Mouse (Mus musculus): ENCODE results near the gene 4931414P19Rik.

Gene 4931414P19Rik

DNA sequence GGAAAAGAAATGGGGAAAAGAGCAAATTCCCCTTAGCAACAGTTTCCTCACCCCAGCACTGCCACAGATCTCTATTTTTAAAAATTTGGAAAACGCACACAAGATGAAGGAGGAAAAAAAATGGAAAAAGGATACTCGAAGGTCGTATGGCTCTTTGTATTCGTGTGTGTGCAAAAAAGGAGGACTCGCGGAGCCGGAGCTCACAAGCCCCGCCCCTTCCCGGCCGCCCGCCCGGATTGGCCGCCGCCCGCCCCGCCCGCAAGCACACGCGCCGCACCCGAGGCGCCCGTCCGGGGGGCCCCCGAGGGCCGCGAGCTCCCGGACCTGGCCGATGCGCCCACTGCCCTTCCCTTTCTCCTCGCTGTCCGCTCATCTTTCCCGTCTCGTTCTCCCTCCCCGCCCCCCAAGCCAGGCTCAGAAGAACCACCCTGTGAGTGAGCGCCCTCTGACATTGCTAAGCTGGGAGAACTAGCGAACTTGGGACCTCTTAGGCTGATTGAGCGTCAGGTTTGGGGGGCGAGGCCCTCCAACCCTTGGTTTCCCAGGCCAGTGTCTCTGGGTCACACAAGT lies at the start of gene 4931414P19Rik:
Gene 4931414P19Rik (minus strand): TSS at position 242 of the 570 bp plus-strand sequence.
- DNase-seq (ENCODE audit: low read depth, low spot score) = peak; percentile 85

DNA sequence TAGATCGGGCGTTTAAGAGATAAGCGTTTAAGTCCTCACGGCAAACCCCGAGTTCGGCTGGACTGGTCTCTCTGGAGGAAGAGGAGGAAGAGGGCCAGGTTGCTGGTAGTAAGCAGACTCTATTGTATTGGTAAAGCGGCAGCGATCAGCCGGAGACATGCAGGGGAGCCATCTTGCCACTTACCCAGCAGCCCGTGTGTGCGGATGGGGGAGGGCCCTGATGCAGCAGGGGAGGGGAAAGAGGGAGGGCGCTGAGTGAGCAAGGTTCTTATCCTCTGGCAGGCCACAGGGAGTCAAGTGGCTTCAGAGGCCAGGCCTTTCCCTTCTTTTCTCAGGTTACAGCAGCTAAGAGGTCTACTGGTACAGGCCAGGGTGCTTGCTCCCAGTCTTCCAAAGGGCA lies 47.7 kb upstream of the 4931414P19Rik start:
- DNase-seq (ENCODE audit: low read depth, low spot score) = peak; percentile 91

DNA sequence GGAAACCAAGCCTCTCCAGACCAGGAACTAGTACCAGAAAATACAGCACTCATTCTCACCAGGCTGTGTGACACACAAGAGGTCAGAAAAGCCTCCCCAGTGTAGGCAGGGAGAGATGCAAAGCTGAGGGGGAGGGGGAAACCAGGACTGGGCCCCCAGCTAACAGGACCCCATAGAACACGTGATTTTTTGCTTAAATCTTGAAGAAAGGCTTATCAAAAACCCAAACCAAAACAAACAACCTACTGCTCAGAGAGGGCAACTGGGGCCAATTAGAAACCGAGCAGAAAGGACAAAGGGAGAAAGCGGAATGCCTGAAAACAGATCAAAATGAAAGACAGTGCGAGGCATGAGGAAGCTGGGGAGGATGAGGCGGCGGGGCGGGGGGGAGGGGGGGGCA lies 47.0 kb upstream of the 4931414P19Rik start:
- DNase-seq (ENCODE audit: low read depth, low spot score) = no peak

DNA sequence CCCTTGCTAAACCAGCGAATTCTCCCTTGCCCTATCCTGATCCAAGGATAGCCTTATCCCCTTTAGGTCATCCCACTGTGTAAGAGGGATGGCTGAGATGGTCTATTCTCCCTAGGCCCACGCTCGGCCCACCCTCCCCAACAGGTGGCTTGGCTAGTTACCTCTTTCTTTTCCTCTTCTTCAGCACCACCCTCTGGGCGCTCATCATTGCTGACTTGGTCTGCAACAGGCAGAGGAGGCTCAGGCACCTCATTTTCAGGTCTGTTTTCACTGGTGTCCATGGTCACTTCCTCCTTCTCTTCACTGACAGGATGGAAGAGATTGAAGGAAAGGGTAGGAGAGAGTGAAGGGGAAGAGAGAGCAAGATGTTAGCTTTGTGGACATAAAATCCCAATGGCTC lies 45.8 kb upstream of the 4931414P19Rik start:
- DNase-seq (ENCODE audit: low read depth, low spot score) = no peak

DNA sequence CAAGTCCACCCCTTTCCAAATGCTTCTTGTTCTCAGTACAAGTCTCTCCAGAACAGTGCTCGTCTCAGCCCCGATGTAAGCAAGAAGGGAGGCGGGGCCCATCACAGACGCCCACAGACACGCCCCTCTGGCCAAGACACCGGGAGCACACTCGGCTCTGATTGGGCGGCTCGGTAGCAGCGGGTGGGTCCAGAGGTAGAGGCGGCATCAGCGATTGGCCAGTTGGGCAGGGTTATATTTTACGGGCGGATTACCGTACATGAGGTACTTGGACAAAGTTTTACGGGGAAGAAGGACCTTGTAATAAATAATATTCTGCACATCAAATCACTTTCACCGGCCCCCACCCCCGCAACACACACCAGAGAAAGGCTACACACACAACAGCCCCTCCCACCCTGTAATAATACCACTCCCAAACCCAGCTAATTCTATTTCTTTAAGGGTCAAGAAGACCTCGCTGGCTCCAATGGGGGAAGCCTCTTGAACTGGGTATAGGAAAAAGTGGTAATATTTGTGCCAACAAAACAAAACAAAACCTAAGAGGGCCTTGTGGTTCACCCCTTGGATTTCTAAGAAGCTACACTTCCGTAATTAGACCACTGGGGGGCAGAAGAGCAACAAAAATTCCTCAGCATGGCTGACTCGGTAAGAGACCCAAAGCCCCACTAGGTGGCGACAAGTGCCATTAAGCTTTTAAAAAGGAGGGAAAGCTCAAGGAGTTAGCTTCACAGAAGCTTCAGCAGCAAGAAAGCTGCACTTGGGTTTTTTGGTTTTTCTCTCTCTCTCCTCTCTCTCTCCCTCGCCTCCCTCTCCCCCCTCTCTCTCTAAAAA lies 45.0 kb upstream of the 4931414P19Rik start:
- DNase-seq (ENCODE audit: low read depth, low spot score) = peak; percentile 94

DNA sequence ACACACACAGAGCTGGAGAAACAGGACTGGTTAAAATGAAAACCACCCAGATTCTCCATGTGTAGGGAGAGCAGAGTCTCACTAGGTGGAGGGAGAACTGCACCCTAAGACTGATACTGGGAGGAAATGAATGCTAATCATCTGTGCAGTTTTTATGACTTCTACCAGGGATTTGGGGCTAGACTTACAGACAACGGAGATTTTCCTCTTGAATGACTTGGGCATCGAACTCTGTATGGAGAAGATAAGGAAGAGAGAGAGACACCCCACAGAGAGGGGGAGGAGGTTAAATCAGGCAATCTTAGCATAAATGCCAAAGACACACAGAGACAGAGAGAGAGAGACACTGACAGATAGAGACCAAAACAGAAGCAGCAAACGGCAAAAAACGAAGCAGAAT lies 42.1 kb upstream of the 4931414P19Rik start:
- no peak for DNase-seq (ENCODE audit: low read depth, low spot score)

DNA sequence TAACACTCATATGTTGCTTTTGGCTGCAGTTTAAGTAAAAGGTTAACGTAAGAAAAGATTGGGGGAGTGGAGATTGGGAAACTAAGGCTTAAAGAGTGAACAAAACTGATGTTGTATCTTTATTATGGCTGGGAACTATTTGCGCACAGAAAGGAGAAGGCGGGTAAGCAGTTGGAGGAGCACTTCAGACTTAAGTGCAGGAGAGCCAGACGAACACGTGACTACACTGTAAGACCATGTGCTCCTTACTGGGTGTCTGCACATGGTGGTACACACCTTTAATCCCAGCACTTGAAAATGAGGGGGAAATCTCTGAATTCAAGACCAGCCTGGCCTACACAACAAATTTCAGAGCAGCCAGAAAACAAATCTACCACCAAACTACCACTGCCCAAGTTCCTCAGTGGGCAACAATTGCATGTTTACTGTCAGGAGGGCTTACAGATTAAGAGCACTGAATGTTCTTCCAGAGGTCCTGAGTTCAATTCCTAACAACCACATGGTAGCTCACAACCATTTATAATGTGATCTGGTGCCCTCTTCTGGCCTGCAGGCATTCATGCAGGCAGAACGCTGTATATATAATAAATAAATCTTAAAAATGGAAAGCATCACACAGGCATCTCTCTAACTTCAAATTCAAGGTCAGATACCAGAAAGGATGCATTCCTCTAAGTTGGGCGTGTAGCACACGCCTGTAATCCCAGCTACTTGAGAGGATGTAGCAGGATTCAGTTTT lies 41.3 kb upstream of the 4931414P19Rik start:
- DNase-seq (ENCODE audit: low read depth, low spot score) = no peak

DNA sequence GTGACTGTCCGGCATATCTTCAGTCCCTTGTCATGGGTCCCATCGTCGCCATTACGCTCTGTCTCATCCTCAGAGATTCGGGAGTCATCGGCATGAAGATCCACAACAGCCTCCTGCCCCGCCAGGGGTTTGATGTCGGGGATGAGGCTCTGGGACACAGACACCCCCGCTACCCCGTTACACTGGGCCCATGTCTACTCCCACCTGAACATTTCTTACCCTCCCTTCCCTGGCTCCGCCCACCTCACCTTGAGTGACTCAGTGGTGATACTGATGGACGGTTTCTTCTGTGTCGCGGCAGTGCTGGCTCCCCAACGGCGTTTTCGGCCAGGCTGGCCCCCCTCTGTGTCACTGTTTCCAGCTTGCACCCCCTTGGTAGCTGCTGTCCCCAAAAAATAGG lies 40.7 kb upstream of the 4931414P19Rik start:
- DNase-seq (ENCODE audit: low read depth, low spot score) = no peak

DNA sequence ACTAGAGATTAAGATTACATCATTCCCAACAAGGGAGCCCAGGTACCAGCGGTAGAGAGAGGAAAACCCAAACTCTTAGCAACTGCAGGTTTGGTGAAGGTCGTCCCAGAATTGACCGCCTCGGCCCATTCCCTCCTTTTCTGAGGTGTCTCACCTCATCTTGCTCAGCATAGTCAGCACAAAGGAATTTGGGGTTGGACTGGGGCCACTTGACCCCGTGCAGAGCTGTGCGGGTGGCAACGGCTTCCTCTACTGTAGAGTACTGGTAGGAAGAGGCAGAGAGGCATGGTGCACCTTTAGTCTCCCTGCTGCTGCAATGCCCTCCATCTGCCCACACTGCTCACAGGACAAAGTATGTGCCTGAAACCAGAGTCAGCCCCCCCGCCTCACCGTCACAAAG lies 38.5 kb upstream of the 4931414P19Rik start:
- DNase-seq (ENCODE audit: low read depth, low spot score) = no peak

DNA sequence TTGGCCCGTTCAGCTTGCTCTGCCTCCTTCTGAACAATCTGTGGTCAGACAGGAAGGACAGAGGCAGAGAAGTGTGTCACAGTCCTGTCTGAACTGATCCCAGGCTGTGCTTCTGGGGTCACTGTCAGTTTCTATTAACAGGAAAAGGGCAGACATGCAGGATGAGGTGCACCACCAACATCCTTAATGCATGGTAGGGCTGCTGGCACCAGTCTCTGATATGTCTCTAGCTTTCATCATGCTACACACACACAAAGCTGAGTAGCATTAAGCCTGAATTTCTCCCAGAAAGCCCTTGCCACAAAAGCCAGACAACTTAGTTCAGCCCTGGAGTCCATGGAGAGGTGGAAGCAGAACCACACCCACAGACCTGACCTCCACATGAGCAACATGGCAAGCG lies 37.2 kb upstream of the 4931414P19Rik start:
- no peak for DNase-seq (ENCODE audit: low read depth, low spot score)

DNA sequence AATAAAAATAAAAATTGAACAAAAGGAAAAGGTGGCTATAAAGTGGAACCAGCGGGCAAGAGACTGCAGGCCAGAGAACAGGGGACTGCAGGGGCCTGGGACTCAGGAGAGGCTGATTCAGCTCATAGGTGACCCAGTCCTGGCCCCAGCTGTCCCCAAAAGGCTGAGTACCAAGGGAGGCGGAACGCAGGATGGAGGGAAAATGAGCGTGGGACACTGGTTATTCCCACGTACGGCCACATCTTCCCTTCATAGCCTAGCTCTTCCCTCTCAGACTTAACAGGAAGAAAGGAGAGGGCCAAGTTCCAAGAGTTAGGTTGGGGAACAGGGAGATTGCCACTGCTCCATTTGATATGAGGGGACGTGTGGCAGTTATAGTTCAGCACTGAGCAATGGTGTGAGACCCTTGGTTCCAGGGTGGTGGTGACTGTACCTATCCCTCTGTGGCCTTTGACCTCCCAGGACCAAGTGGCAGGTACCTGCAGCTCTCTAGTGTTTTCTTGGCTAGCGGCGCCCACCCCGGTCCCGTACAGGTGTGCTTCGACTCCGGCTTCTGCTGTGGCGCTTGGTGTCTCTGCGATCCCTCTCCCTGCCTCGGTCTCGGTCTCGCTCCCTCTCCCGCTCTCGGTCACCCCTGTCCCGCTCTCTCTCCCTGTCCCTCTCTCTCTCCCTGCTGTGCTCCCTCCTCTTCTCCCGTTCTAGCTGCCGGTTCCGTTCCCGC lies 36.6 kb upstream of the 4931414P19Rik start:
- no peak for DNase-seq (ENCODE audit: low read depth, low spot score)

DNA sequence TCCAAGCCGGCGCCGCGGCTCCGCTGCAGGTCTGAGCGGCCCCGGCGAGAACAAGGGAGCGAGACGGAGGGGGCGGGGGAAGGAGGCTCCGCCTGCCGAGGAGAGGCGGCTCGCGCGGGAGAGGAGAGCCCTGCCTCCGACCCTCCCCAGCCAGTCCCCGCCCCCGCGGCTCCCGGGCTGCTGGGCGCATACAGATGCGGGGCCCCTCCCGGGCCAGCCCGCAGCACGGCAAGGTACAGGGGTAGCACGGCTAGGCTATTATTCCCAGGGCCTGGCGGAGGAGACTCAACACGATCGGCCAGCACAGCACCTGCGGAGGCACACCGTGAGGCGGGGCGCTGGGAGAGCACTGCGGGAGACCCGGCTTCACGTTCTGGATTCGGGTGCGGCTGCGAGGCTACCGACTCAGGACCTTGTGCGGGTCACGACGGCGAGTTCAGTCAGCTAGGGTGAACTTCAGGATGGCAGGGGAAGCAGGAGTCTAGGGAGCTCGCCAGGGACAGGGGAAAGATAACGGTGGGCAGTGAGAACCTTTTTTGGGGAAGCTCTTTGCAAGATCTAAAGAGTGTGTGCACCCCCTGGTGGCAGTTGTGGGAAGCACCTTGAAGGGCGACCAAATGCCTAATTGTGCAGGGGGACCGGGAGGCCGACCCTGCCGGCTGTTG lies 35.6 kb upstream of the 4931414P19Rik start, which contains the start of gene Cdh24:
Gene Cdh24 (minus strand): TSS at position 60 of the 665 bp plus-strand sequence.
- peak; percentile 92 for DNase-seq (ENCODE audit: low read depth, low spot score)

DNA sequence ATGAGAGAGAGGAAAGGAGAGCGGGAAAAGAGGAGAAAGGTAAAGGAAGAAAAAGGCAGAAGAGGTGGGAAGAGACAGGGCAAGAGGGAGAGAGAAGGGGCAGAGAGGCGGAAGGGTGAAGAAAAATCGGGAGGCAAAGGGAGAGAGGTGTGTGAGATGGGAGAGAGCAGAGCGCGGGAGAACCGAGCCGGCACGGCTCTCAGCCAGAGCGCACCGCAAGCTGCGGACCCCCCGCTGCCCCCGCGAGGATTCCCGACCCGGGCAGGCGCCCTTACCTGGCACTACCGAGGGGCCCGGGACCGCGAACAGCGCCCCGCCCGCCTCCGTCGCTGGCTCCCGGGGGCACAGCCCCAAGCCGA lies 35.1 kb upstream of the 4931414P19Rik start, which contains the start of gene Gm17606:
Gene Gm17606 (plus strand): TSS at position 7 of the 359 bp plus-strand sequence.
- DNase-seq (ENCODE audit: low read depth, low spot score) = no peak

DNA sequence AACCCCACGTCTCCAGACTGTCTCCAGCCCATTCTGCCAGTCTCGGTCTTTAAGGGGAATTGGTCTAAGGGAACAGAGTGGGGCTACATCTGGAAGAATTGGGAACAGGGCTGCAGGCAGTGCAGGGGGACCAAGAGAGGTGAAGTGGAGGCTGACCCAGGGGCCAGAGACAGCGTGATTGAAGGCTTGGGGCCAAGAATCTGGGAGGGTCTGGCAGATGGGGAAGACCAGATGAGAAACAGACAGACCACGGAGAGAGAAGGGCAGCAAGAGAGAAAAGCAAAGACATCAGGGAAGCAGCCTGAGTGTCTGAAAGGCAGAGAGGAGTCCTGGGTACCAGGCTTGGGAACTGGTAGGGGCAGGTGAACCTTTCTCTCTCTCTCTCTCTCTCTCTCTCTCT lies 34.3 kb upstream of the 4931414P19Rik start:
- no peak for DNase-seq (ENCODE audit: low read depth, low spot score)

DNA sequence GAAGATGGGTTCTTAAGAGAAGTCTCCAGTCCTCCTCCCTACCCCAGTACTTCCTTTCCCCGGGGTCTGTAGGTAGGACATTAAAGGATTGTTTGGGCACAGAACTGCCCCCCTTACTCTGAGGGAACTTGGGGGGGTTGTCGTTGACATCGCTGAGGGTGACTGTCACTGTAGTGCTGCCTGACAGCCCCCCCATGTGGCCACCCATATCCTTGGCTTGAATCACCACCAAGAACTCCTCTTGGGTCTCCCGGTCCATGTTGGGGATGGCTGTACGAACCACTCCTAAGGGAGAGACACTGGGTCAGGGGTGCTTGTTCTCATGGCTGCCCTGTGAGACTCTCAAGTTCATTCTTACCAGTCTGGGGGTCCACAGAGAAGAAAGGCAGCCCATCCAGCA lies 32.4 kb upstream of the 4931414P19Rik start:
- no peak for DNase-seq (ENCODE audit: low read depth, low spot score)

DNA sequence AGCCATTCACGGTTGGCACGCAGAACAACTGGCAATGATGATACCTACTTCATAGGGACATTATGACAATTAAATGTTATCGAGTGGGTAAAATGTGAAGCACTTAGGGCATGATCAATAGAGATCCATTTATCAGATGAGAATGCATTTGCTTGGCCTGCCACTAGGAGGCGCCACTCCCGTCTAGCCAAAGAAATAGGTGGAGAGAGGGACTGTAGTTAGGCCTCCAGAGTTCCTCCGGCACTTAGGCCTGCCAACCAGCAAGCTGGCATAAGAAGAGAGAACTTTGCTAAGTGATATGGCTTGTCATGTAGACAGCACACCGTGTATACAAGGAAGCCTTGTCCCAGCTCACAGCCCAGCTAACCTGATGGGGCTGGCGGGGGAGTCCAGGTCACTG lies 31.2 kb upstream of the 4931414P19Rik start:
- DNase-seq (ENCODE audit: low read depth, low spot score) = peak; percentile 80

DNA sequence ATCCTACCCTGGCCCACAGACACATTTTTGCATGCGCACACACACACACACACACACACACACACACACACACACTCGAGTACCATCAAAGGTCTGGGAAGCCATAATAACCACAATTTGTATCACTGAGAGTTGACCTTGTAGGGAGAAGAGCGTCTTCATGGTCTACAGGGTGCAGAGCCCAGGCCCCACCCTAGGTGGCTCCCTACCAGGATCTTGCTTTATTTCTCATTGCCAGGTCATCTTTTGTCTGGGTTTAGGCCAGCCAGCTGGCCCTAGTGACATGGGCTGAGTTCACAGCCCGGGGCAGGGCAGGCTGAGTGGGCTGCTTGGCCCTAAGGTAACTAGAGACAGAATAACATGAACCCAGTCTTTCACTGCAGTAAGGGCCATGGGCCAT lies 28.4 kb upstream of the 4931414P19Rik start:
- DNase-seq (ENCODE audit: low read depth, low spot score) = no peak

DNA sequence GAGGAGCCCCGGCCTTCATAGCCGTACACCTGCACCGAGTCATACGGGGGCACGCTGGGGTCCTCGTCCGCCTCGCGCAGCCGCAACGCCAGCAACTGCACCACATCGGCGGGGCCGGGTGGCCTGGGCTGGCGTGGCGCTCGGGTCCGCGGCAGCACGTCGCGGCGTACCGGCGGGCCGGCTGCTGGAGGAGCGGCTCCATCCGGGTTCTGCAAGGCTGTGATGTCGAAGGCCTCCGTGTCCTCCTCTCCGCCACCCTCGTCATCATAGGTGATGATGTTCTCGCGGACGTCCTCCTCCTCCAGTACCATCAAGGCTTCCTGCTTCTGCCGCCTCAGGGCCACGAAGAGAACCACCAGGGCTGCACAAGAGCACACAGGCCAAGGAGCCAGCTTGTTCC lies 26.5 kb upstream of the 4931414P19Rik start:
- no peak for DNase-seq (ENCODE audit: low read depth, low spot score)

DNA sequence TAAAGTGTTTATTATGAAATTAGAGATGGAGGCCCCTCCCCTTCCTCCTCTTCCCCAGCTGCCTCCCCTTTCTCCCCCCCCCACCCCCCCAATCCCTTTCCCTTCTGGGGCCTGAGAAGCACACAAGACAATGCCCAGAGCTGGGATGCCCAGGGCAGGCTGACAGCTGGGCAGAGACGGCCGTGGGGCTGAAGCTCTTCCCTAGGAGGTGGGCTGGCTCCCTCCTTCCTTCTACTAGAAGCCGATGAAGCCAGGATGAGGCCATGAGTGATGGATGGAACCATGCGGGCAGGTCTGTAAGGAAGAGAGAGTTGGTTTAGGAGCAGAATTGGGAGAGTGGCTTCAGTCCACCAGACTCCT lies 25.4 kb upstream of the 4931414P19Rik start:
- no peak for DNase-seq (ENCODE audit: low read depth, low spot score)

DNA sequence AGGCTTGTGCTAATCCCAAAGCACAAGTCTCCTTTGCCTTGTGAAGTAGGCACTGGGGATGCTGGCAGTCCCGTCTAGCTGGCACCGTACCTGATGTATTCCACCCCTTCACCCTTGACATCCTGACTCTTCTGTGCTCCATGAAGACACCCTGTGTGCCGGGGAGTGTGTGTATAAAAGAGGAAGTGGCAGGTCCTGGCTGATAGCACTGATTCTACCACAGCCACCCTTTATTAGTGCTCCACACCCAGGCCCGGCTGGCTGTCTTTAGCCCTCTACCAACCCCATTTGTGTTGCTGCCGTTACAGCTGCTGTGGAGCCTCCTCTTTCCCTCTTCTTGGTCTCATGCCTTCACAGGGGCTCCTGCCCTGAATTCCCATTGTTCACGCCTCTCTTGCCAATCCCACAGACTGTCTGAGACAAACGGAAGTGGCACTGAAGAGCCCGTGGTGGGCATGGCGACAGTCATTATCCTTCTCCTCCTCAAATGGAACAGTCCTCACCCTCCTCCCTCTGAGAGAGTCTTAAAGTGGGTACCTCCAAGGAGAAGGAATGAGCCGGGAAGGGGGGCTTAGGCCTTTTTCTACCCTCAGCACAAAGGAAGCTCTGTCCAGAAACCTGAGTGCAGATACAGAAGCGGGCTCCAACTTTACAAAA lies 24.9 kb upstream of the 4931414P19Rik start:
- no peak for DNase-seq (ENCODE audit: low read depth, low spot score)

DNA sequence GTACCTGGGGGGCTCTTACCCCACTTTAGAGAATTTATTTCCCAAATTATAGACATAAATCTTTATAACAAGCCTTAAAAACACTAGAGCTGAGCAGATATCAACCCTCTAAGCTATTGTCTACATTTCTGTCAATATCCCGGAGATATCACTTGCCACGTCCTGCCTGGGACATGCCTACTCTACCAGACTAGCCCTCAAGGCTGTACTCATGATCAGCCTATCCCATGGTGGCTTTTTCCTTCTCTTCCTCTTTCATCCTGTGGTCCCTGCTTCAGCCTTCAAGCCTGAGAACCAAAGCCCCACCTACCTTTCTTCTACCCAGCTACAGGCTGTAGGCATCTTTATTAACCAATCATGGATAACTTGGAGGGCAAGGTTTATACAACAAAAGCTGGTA lies 24.0 kb upstream of the 4931414P19Rik start:
- DNase-seq (ENCODE audit: low read depth, low spot score) = no peak

All from CD4-positive, CD25-positive, alpha-beta regulatory T cell, adult 2 months (primary cell).